Mouse (Mus musculus) liver (tissue): ENCODE results near the gene Pde7b.
"Not testable (repeated sequence)": the region's sequence is repeated elsewhere in the genome, so short reads cannot be mapped to it uniquely, and the experiment has no call there.

Experiments
- DNase-seq: peaks from one replicate; pipeline ENCODE4 v3.0.0-alpha.2; 2020; ENCODE audit warnings: mixed read lengths

Pde7b gene

GRCm38 (mm10) chr10:20548833-20549710 lies 175.8 kb downstream of the Pde7b start:
- DNase-seq = peak; percentile 14

GRCm38 (mm10) chr10:20547951-20548551 lies 176.8 kb downstream of the Pde7b start:
- peak; percentile 33 for DNase-seq

DNA sequence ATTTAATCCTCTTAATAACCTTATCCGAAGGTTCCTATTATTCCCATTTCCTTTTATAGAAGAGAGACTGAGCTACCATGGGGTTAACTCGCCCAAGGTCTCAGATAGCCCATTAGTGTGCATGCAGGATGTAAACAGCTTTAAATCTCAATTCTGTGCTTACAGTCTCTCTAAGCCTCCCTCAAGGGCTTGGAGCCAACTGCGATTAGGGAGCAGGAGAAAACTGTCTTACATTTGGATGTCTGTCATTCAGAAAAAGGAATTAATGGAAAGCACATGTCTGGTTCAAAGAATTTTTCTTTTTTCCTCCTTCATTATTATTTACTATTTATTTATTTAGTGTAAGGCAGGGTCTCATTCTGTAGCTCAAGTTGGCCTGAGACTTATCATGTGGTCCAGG lies 181.8 kb downstream of the Pde7b start:
- DNase-seq = no peak

- no peak for DNase-seq
These were observed 191.1 kb downstream of the Pde7b start for GRCm38 (mm10) chr10:20533811-20534210.

DNA sequence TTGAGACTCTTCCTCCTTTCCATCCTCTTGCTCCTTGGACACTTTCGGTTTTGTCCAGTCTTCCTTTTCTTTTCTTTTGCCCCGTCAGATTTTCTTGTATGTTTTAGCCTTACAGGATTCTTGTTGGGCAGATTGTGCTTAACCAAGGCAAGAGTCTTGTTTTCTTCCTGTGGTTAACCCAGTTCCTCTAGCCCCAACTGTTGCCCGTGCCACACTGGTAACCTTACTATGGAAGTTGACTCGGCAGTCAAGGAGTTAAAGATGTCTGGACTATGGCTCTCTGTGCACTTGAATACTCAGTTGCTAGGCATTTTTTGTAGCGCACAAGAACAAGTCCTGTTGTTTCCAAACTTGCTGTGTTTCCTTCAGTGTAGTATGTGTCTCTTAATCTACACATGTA lies 193.0 kb downstream of the Pde7b start:
- no peak for DNase-seq

- no peak for DNase-seq
These were observed 196.1 kb downstream of the Pde7b start for GRCm38 (mm10) chr10:20528544-20529411.

DNA sequence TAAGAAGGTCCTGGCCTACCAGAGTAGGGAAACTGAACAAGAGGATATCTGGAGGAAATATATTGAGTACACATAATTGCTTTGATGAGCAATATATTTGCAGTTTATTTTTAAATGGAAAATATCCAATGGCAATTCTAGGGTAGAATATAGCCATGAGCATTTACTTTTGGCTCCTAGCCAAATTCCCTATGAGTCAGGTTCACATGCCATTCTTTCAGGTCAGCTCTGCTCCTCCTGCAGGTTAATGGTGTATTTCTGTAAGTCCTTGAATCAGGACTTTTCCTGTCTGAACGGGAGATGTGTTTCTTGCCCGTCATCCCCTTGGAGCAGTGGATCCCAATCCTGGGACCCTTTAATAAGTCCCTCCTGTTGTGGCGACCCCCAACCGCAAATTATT lies 197.1 kb downstream of the Pde7b start:
- no peak for DNase-seq

DNA sequence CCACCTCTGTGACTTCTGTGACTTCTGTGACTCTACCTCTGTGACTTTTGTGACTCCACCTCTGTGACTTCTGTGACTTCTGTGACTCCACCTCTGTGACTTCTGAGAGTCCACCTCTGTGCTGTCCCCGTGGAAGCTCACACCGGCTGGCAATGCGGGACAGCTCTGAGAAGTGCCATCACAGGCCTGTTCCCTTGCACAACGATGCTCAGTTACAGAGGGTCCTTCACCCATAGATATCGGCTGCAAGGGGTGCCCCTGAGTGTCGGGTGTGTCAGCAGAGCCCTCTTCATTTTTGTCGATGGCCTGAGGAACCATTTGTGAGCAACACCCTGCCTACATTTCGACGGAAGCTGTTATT lies 206.4 kb downstream of the Pde7b start:
- DNase-seq = no peak

DNA sequence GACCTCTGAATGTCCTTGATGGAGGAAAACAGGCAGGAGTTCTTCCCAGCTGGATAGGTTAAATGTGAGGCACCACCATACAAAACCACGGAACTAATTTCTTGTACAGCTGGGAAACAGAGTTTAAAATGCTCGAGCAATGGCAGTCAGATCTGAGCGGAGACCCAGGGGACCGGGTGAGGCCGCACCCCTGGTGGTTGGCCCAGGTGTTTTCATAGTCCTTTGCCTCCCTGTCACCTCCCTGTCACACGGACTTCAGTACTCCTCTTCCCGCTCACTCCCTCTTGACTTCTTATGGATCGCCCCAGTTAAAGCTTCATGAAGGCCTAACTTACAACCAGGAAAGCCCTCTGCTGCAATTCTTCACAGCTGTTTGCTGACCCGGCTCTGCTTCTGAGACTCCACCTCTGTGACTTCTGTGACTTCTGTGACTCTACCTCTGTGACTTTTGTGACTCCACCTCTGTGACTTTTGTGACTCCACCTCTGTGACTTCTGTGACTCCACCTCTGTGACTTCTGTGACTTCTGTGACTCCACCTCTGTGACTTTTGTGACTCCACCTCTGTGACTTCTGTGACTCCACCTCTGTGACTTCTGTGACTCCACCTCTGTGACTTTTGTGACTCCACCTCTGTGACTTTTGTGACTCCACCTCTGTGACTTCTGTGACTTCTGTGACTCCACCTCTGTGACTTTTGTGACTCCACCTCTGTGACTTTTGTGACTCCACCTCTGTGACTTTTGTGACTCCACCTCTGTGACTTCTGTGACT lies 206.9 kb downstream of the Pde7b start:
- not testable (repeated sequence) for DNase-seq

DNA sequence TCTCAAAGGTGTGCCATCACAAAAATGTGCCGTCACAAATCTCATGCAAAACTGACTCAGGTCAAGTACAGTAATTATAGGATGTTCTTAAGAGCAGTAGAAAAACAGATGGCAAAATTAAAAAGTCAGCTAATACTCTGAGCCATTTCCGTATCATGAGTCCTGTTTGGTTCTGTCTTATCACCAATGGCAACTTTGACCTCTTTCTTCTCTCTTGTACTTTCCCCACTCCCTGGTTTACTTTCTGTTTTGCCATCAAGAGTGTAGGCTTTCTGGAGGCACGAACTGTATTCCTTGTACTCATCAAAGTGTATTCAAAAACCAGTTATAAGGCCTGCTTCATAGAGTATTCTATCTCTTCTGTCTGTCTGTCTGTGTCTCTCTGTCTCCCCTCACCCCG lies 211.0 kb downstream of the Pde7b start:
- DNase-seq = no peak

DNA sequence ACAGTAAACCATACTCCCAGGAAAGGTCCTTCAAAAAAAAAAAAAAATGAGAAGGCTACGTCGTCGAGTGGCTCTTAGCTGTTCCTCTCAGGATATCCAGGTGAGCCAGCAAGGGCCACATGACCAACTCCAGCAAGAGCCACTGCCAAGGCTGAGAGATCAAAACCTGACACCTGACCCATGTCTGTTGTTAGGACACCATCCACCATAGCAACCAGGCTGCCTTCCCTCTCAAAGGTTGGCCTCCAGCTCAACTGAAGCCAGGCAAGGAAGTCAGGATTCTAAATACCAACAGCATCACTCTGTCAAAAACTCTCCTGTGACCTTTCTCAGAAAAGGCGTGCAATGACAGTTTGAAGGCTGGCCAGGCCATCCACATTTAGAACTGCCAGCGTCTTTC lies 211.4 kb downstream of the Pde7b start:
- no peak for DNase-seq

- DNase-seq = no peak
These were observed 215.1 kb downstream of the Pde7b start for GRCm38 (mm10) chr10:20509819-20510218.

DNA sequence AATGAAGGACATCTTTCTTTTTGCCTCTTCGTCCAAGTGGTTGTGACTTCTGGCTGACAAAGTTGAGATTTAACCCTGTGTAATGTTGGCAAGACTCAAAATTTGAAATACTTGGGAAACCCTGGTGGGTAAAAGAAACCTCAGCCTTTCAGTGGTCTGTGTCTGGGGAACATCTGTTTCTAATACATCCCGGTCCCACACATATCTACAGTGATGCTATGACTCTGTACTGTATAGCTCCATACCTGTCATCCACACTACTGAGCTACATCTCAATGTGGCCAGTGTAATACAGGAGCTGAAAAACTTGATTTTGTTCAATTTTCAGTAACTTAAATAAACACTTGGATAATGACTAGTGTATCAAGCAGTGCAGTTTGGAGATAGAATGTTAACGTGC lies 216.4 kb downstream of the Pde7b start:
- no peak for DNase-seq

DNA sequence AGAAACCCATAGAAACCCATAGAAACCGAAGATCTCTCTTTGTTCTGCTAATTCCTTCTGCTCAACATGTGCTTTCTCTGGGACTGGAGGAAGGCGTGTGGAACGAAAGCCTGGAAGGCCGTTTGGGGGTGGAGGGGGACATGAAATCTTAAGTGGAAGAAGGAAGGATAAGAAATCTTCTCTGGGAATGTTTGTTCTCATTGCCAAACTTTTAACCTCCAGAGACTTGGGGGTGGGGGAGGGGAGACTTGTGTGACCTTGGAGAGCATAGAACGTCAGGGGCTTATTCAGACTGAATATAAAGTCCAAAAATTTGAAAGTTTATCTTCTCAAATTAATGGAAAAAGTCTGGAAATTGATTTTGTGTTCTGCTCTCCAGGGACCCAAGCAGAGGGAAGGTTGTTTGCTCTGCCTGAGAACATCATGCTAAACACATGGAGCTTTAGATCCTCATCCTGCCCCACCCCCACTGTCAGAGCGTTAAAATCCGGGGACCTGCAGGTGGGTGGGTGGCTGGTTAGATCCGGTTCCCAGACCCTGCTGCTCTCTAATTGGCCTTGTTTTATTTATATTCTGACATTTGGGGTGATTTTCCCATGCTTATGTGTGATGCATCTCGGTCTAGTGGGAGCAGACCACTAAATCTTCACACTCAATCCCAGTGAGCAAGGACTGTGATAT lies 217.0 kb downstream of the Pde7b start:
- no peak for DNase-seq

DNA sequence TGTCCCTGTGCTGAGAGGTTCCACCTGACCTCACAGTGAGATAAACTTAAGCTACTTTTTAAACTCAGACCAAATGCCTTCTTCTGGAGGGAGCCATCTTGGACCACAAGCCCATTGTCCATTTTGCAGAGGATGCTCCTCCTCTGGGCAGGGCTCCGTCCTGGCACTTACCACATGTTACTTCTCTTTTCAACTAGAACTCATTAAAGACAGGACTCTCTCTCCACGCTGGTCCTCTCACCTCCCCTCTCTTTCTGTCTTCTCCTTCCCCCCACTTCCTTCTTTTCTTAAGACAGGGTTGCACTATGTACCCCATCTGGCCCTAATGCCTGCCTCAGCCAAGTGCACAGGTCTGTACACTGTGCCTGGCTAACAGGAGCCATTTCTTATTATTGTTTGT lies 217.8 kb downstream of the Pde7b start:
- DNase-seq = no peak

DNA sequence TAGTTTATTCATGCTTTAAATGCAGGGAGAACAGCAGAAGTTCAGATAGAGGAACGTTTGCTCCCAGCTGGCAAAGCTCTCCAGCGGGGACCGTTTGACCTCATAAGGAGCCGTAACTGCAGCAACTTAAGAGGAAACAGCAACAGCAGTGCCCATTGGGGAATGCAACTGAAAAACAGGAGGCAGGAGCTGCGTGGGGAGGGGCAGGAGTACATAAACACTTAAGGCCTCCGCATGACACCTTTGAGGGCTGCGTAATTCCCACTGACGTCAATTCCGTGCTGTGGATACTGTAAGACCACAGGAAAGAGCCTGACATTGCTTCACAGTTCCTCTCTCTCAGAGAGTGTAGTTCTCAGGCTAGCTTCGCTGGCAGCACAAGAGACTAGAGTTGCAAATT lies 219.4 kb downstream of the Pde7b start:
- no peak for DNase-seq

DNA sequence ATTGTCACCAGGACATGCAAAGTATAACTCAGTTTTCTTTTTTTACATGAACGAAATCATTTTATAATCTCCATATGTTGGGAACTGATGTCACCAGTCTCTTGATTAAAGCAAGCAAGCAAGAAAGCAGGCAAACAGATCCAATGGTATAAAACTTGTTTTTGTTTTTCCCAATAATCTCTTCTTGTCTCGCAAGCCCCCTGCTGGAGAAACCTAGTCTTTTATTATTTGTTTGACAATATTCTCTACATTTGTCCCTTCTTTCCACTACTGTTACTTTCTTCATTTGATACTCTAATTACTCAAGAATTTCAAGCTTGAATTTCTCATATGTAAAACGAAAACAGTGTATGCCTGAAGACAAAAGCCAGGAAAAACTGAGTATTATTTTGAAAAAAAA lies 220.1 kb downstream of the Pde7b start:
- DNase-seq = no peak

DNA sequence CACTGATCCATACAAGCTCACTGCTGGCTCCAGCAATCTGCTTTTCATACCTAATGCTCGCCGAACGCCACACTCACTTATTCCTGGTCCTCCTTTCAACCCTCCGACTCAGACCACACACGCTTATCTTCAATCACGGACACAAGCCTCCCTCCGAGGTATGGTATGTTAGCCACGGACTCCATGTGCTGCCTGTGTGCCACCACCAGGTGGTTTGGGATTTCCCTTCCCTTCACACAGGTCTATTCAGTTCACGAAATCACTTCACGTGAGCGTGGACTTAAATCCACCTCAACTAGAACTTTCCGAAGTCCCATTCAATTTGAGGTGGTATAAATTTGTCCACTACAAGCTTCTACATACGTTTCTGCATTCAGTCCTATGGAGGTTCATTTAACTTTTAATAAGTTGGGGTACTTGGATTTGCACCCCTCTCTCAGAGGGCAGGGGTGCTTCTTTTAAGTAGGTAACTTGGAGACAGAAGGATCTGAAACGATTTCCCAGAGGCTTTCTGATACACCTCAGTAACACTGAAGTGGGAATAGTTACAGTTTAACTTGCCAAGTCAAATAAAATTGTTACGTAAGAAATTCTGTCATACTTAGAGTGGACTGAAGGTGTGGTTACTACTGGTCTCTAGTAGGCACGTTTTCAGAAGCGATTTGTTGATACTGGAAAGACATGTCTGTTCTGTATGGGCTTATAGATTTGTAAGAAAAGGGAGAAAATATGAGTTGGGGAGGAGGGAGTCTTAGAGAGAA lies 221.4 kb downstream of the Pde7b start:
- DNase-seq = no peak

DNA sequence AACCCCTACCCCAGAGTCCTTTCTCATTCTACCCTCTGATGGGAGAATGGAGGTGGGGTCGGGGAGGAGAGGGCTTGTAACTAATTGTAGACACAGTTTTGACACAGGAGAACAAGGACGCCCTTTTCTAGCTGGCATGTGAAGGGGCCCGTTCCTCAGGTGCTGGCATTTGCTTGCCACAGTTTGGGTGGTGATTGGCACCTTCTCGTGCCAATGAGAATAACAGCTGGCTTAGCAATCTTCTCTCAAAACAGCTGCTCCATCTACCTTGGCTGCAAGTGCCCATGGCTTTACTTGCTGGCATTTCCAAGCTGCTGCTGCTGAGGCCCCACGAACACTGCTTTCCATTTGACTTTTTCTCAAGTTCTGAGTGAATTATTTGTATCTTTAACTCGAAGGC lies 223.7 kb downstream of the Pde7b start:
- no peak for DNase-seq

GRCm38 (mm10) chr10:20495051-20495450 lies 229.8 kb downstream of the Pde7b start:
- DNase-seq = no peak

DNA sequence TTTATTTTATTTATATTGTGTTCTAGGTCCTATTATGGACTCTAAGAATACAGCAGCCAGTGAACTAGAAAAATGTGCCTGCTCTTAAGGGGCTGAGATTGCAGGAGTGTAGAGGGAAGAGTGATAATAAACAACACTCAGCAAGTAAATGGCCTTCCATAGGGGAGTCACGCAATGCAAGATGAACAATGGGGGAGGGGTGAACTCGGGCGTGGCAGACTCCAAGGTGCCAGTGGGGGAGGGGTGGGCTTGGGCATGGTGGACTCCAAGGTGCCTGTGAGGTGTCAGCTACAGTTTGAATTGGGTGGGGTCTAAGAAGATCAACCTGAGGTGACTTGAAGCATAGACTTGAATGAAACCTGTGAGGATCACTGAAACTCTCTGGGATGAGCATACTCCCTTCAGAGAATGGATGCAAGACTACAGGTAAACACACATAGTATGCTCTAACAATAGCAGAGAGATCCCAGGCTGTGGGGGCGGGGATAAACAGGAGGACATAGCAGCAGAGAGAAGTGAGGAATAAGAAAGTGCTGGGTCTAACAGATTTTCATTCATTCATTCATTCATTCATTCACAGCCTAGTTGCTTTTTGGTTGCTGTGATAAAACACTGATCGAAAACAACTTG lies 230.9 kb downstream of the Pde7b start:
- DNase-seq = no peak
